In genomic region chr7:116603840-116604194, GRCm38 (mm10) we compare ENCODE assay signal across 20 mouse cellular contexts.
"Had no signal": no experiment of that assay in that cellular context is flagged by ENCODE, and none has a peak within 500 bp of the region (broad histone marks: within the 10 kb centered on the region; RNA-seq: fewer than 3 reads in every experiment).

No protein-coding gene starts in this region.

- H3K9ac ChIP-seq: heart, embryonic 13.5 days; heart, embryonic 15.5 days; hindbrain, embryonic 12.5 days; hindbrain, embryonic 14.5 days; limb, embryonic 13.5 days; limb, embryonic 15.5 days; liver, embryonic 13.5 days; liver, embryonic 15.5 days had no signal

- H3K27me3 ChIP-seq: heart, embryonic 13.5 days; heart, embryonic 15.5 days; limb, embryonic 15.5 days; liver, embryonic 13.5 days; liver, embryonic 15.5 days had no signal

- H3K27ac ChIP-seq: heart, adult 2 months; heart, embryonic 13.5 days; heart, embryonic 15.5 days; hindbrain, embryonic 10.5 days; hindbrain, embryonic 12.5 days; hindbrain, embryonic 14.5 days; layer of hippocampus, adult 2 months; limb, embryonic 13.5 days; limb, embryonic 15.5 days; liver, embryonic 13.5 days; liver, embryonic 15.5 days had no signal

- H3K4me3 ChIP-seq: heart, adult 2 months; heart, embryonic 13.5 days; heart, embryonic 15.5 days; hindbrain, embryonic 10.5 days; hindbrain, embryonic 12.5 days; layer of hippocampus, adult 2 months; limb, embryonic 13.5 days; limb, embryonic 15.5 days; liver, embryonic 13.5 days; liver, embryonic 15.5 days had no signal

- DNase-seq: gastrocnemius, postnatal 14 days; gastrocnemius, postnatal 36 days; heart, postnatal 4 days; kidney, adult 18-20 months; kidney, adult 8-10 months; kidney, postnatal 10 days; kidney, postnatal 25 days; kidney, postnatal 4 days; left cerebral cortex, postnatal 4 days; liver, embryonic 13.5 days had no signal

- H3K9me3 ChIP-seq: heart, embryonic 13.5 days; heart, embryonic 15.5 days; hindbrain, embryonic 10.5 days; limb, embryonic 15.5 days; liver, embryonic 13.5 days; liver, embryonic 15.5 days had no signal

- H3K36me3 ChIP-seq: heart, embryonic 13.5 days; heart, embryonic 15.5 days; hindbrain, embryonic 10.5 days; hindbrain, embryonic 12.5 days; limb, embryonic 13.5 days; limb, embryonic 15.5 days; liver, embryonic 13.5 days; liver, embryonic 15.5 days had no signal
